Mouse (Mus musculus): ENCODE results near the gene Lurap1. TPM values are rescaled to one million over a fixed set of nuclear protein-coding genes. Genes with fewer than 3 reads are reported as not detected.

Gene Lurap1
- total RNA-seq, 2 experiments from 2014 or later: 3.6 to 3.9 TPM

DNA sequence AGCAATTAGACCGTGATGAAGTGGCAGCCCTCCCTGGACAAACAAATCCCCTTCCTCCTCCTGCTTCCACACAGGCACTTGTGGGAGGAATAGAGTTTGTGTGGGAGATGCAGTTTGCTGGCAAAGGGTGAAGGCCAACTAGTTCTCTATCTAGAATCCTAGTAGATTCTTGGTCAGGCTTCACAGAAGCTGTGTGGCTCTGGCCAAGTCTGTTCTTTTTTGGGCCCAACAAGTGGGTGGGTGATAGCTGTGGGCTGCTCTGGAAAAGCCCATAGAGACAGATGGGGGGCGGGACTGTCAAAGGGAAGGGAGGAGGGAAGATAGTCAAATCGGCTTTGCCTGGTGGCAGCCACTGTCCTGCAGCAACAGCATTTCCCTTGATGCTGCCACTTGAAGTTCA, 9.6 kb upstream of the Lurap1 start:
- DNase-seq: peak; percentile 50

DNA sequence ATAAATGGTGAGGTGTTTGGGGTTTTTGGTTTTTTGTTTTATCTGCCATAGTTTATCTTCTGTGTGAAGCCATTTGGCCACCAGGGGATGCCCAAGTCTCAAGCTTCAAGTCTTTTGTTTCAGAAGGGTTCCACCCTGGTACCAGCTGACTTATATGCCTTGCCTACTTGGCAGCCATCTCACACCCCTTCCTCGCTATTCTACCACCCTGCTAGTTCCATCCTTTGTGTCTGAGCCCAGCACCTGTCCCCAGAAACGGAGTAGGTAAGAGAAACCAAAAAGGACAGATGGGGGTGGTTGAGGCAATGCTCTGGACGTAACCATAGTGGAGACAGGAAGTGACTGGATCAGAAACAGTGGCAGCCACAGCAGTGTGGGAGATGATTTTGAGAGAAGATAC, 8.8 kb upstream of the Lurap1 start:
- peak; percentile 34 for DNase-seq

DNA sequence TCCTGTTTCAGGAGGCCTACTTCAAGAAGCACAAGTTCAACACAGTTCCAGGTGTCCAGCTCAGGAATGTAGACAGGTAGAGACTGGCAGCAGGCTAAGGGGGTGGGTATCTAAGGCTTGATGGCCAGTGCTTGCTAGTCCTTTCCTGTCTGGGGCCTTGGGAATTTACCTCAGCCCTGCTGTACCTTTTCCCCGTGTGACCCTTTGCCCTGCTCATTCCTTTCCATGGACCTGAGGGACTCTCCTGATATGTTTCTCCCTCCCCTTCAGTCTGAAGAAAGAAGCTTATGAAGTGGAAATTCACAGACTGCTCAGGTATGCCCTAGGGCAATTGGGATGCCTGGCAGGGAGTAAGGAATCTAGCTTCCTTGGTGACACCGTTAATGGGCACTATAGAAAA, 6.7 kb upstream of the Lurap1 start:
- no peak for DNase-seq

GRCm38 (mm10) chr4:116152702-116153101, 1.6 kb upstream of the Lurap1 start:
- no peak for DNase-seq

DNA sequence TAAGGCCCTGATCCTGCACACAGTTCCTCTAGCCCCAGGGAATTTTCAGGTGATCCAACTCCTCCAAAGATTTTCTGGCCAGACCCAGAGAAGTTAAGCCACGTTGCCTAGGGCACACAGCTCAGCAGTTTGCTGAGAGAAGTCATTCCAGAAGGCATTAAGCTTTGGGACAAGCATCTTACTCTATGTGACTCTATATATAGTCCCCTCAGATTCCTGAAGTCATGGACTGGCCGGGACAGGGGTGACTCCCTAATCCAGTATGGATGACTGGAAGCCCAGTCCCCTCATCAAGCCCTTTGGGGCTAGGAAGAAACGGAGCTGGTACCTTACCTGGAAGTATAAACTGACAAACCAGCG, 296 bp downstream of the Lurap1 start:
- DNase-seq: no peak

DNA sequence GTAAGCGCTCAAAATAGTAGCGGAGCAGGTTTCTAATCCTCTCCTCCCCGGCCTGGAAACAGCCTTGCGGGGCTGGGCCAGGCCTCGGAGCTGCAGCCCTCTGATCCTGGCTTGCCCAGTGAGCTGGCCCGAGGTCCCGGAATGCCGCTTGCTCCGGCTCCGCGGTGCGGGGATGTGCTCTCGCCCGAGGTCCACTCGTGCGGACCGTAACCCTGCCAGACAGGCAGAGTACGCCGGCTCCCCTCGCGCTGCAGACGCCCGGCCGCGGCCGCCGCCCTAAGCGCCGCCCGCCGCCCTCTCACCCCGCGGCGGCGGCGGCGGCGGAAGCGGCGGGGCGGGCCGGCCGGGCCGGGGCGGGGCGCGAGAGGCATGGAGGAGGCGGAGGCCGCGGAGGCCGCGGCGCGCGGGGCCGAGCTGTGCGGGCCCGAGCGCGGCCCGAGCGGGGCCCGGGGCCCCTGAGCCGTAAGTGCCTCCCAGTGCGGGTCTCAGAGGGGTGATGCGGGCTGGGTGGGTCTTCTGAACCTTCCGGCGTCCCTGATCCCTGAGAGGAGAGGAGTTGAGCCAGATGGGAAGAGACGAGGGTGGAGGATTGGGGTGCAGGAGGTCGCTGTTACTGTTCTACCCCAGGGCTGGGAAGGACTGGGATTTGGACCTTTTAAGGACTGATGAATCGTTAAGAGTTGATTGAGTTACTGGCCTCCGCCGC, 829 bp downstream of the Lurap1 start:
- peak; percentile 75 for DNase-seq

DNA sequence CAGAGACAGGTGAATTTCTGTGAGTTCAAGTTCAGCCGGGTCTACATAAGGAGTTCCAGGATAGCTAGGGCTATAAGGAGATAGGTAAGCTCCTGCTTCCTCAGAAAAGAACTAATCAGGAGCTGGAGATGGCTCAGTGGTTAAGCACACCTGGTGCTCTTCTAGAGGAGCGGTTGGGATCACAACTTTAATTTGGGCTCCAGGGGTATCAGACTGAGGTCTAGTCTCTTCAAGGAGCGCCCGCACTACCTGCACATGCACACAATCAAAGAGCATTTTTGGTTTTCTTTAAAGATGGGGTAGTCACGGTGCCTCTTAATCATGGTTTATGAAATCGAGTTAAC, 1.4 kb downstream of the Lurap1 start:
- DNase-seq: no peak

DNA sequence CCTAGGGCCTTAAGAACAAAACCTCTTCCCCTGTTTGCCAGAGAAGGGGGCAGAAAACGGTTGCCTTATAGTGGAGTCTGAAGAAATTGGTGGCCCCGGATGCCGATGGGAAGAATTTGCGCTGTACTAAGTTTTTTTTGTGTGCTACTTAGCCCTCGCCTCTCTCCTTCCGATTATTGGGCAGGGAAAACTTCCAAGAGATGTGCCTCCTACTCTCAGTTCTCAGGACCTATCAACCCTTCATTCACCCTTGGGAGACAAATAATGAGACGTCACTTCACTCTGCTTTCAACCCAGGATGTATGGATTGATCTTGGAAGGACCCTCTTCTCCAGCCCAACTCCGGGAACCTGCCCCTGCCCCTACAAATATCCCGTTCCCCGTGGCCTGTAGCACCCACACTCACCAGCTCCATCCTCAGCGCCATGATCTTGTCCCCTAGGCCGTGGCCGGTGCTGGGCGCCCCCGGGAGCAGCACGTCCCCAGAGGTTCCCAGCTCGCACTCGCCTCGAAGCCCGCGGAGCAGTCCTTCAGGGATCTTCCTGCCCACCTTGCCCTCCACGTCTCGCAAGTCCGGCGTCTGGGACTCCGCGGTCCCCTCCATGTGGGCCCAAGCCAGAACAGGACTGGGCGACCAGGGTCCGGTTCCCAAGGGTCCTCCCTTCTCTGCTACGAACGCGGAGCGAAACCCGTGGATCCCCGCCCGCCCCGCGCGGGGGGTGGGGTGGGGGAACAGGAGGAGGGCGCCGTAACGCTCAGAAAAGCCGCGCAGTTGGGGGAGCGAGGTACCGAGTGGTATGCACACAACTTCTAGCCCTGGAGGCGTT, 7.0 kb downstream of the Lurap1 start:
- DNase-seq: peak; percentile 73

DNA sequence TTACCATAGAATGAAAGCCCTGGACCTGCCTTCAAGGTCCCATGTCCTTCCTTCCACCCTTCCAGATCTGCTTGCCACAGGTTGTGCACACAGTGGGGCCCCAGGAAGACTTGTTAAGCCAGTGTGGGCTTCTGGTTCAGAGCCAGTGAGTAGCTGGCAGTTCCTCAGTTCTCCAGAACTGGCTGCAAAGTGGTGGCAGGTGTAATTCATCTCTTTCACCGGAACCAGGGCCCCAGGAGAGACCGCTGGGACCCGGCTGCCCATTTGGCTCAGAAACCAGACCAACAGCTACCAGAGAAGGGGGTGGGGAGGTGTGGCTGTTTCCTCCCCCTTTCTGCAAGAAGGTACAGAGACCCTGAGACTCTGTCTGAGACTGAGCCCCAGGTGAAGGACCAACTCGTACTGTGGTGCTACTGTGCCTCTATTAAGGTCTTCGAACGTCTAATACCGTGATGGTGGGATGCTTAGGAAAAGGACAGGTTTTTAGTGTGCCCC, 7.8 kb downstream of the Lurap1 start:
- no peak for DNase-seq

DNA sequence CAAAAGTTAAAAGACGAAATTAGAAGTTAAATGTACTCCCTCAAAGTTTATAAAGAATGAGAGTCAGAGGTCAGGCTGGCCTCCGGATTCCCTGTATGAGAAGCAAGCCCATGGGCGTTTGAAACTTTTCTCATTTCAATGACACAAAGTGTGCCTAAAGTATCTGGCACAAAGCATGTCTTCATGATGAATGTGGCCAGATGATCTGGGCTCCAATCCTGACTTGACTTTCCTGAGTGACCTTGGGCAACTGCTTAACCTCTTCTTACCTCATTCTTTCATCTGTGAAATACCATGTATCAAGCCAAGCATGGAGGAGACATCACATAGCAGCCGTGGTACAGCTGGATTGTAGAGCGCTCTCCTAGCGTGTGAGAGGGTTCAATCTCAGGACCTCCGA, 8.9 kb downstream of the Lurap1 start:
- no peak for DNase-seq

- no peak for DNase-seq
These were observed 9.4 kb downstream of the Lurap1 start for GRCm38 (mm10) chr4:116141736-116142135.

DNA sequence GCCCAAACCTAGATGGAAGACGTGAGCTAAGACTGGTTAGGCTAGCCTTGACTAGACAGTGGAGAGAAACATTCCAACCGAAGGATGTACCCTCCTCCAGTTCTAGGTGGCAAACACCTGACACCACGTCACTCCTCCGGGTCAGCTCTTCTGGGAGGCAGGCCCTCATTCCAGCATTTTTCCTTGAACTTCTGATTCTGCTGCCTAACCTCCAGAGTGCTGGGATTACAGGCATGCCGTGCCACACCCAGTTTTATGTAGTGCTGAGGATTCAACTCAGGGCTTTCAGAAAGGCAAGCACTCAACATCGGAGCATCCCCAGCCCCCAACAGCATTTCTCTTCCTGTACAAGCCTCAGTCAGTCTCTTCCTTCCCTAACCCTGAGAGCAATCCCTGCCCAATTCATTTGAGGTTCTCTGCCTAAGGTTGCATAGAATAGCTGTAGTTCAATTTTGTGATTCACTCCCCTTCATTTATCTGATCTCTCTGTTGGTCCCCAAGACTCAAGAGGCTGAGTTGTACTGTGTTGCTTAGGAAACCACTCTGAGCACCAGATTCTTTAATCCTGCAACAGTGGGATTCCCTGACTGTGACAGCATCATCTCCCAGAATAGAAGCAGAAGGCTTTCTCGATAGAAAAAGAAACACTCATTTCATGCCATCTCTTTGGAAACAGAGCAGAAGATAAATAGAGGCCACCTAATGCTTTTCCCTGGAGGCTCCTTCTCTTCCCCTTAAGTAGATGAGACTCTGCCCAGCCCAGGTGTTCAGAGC, 10.2 kb downstream of the Lurap1 start:
- no peak for DNase-seq

GRCm38 (mm10) chr4:116137421-116137996, 13.6 kb downstream of the Lurap1 start:
- no peak for DNase-seq

GRCm38 (mm10) chr4:116134990-116135389, 16.1 kb downstream of the Lurap1 start:
- no peak for DNase-seq

GRCm38 (mm10) chr4:116133126-116133525, 18.0 kb downstream of the Lurap1 start:
- DNase-seq: no peak

GRCm38 (mm10) chr4:116127956-116128355, 23.2 kb downstream of the Lurap1 start:
- no peak for DNase-seq

DNA sequence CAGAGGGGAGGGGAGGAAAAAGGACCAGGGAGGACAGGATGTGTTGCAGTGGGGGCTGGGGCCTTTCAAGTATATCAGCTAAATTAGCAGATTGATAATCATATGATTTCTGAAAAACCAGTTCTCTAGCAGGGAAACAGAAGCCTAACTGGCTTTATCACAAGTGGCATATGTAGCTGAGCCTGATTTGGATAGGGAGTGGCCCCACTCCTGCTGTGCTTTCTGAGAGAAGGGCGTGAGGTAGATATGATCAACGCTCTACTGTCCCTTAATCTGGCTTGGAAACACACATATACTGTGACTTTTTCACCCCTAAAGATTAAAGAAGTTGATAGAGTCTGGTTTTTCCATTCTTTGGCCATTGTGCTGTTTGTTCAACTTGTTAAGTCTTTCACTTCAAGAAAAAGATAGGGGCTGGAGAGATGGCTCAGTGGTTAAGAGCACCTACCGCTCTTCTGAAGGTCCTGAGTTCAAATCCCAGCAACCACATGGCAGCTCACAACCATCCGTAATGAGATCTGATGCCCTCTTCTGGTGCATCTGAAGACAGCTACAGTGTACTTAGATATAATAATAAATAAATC, 25.2 kb downstream of the Lurap1 start:
- DNase-seq: no peak

DNA sequence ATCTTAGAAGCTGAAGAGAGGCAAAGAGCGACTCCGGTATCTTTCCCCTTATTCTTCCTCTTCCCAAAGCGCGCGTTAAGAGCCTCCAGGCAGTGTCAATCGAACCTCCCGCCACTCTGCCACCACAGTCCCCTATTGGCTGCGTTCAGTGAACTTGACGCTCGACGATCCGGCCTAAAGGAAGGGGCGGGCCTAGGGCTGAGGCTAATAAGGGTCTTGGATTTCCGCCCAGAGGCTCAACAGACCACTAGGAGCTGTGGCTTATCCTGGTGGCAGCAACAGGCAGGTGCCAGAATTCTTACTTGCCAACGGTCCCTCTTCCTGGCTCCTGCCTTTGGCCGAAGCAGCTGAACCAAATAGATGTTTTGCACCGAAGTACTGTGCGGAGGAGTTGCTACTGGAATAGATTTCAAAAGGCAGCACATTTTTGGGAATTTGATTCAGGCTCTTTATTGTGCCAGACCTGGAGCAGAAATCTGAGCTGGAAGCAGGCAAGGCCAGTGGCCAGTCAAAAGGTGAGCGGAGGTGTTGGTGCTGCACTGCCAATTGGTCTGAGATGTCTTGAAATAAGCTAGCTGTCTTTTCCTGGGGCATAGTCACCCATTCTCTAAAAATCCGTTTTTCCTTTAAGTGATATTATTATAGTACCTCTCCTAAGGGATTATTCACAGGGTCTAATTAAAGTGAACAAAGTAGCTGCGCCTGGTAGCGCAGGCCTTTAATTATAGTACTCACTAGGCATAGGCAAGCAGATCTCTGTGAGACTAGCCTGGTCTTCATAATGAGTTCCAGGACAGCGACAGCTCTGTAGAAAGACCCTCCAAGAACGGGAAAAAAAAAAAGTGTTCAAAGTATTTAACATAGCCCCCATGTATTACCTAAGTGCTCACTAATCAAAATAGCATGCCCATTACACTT, 27.3 kb downstream of the Lurap1 start, which contains the start of the genes Rad54l and Pomgnt1:
Gene Rad54l, minus strand, starts transcription at position 89 of the 918 bp plus-strand sequence.
Gene Pomgnt1, plus strand, starts transcription at position 239 of the 918 bp plus-strand sequence.
- peak; percentile 90 for DNase-seq

- DNase-seq: no peak
These were observed 28.4 kb downstream of the Lurap1 start for GRCm38 (mm10) chr4:116122762-116123161.

DNA sequence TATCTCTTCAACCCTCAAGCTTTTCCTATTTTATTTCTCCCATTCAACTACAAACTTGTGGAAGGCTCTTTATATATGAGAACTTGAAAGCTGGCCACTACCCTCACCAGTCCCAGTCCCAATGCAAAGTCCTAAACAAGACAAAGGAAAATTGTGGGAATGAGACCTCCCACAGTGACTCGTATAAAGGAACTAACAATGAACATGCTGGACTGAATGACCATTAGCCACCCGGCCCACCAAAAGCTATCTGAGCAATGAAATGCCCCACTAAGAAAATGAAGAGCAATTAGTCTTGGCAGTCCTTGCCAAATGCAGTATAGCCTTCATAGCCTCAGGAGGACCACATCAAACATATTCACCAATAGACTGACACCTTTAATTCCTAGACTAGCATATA, 39.7 kb downstream of the Lurap1 start:
- DNase-seq: no peak

GRCm38 (mm10) chr4:116110695-116111094, 40.4 kb downstream of the Lurap1 start:
- no peak for DNase-seq

Data from heart, postnatal 4 days (tissue).